In genomic region chr7:31072326-31072725, GRCm38 (mm10) we compare ENCODE assay signal across 23 mouse cellular contexts. TPM values are rescaled to one million over a fixed set of nuclear protein-coding genes. Genes with fewer than 3 reads are reported as not detected.
A peak's percentile ranks its signal among the peaks of the same experiment; 100 is the strongest.
DNase-seq lines count a peak whose midpoint lies in the region; ATAC-seq lines count a peak whose summit lies in the region.
"Had no signal": no experiment of that assay in that cellular context is flagged by ENCODE, and none has a peak within 500 bp of the region (broad histone marks: within the 10 kb centered on the region; RNA-seq: fewer than 3 reads in every experiment).

No protein-coding gene starts in this region.

- peak; percentile 40 to 45 for DNase-seq in cerebellum, adult 18-20 months
- no peak for DNase-seq in cerebellum, postnatal 14 days
- DNase-seq in kidney, postnatal 25 days = no peak
- DNase-seq in embryonic facial prominence, embryonic 10.5 days (ENCODE audit: low spot score) = no peak
- DNase-seq in urinary bladder, postnatal 10 days (ENCODE audit: low spot score) = no peak
- DNase-seq in adrenal gland, postnatal 25 days = no peak
- DNase-seq: adrenal gland, postnatal 10 days; forebrain, postnatal 0 days; gastrocnemius, adult 2 months; kidney, adult 18-20 months; midbrain, embryonic 14.5 days; retina, postnatal 1 day; thymus, postnatal 14 days had no signal

- peak overlapping the region; percentile 30 for H3K27ac ChIP-seq in kidney, embryonic 15.5 days
- peak overlapping the region; percentile 30; the same call in 1 of the 2 replicates for H3K27ac ChIP-seq in embryonic facial prominence, embryonic 10.5 days (replicated peaks)
- H3K27ac ChIP-seq in stomach, embryonic 14.5 days (ENCODE audit: low read length) = peak overlapping the region; percentile 87
- H3K27ac ChIP-seq: embryonic facial prominence, embryonic 12.5 days; gastrocnemius, adult 2 months; heart, embryonic 13.5 days; liver, embryonic 14.5 days had no signal

- H3K9ac ChIP-seq in kidney, embryonic 15.5 days = no peak overlapping the region
- no peak overlapping the region for H3K9ac ChIP-seq in stomach, embryonic 14.5 days (replicated peaks; ENCODE audit: low read depth, low read length)
- H3K9ac ChIP-seq: embryonic facial prominence, embryonic 12.5 days; forebrain, postnatal 0 days; heart, embryonic 13.5 days; liver, embryonic 14.5 days had no signal

- H3K4me1 ChIP-seq in kidney, embryonic 15.5 days = peaks cover 36% of the 10 kb centered on the region
- peaks cover 18% of the 10 kb centered on the region for H3K4me1 ChIP-seq in embryonic facial prominence, embryonic 10.5 days
- H3K4me1 ChIP-seq in stomach, embryonic 14.5 days (ENCODE audit: control insufficient read depth, insufficient read depth, low read length) = peaks cover 28% of the 10 kb centered on the region

- H3K27me3 ChIP-seq in kidney, embryonic 15.5 days = no peaks in the 10 kb centered on the region
- no peaks in the 10 kb centered on the region for H3K27me3 ChIP-seq in embryonic facial prominence, embryonic 10.5 days (replicated peaks; ENCODE audit: low read depth, poor library complexity, severe bottlenecking)
- H3K27me3 ChIP-seq in stomach, embryonic 14.5 days (ENCODE audit: control insufficient read depth, insufficient read depth, low read length) = no peaks in the 10 kb centered on the region
- H3K27me3 ChIP-seq: embryonic facial prominence, embryonic 12.5 days; heart, embryonic 13.5 days had no signal

- H3K4me3 ChIP-seq in kidney, embryonic 15.5 days (replicated peaks) = no peak overlapping the region
- no peak overlapping the region for H3K4me3 ChIP-seq in embryonic facial prominence, embryonic 10.5 days
- H3K4me3 ChIP-seq in stomach, embryonic 14.5 days (ENCODE audit: low read depth, low read length) = 0 out of 2 replicates have a peak overlapping the region, but pooled peaks have one; percentile 6
- H3K4me3 ChIP-seq: embryonic facial prominence, embryonic 12.5 days; gastrocnemius, adult 2 months; heart, embryonic 13.5 days had no signal

- no peaks in the 10 kb centered on the region for H3K9me3 ChIP-seq in kidney, embryonic 15.5 days (replicated peaks)
- no peaks in the 10 kb centered on the region for H3K9me3 ChIP-seq in embryonic facial prominence, embryonic 10.5 days
- no peaks in the 10 kb centered on the region for H3K9me3 ChIP-seq in stomach, embryonic 14.5 days (ENCODE audit: control insufficient read depth, low read depth, low read length)
- H3K9me3 ChIP-seq: embryonic facial prominence, embryonic 12.5 days; heart, embryonic 13.5 days had no signal

- no peaks in the 10 kb centered on the region for H3K36me3 ChIP-seq in kidney, embryonic 15.5 days
- H3K36me3 ChIP-seq in embryonic facial prominence, embryonic 10.5 days (replicated peaks) = no peaks in the 10 kb centered on the region
- H3K36me3 ChIP-seq in stomach, embryonic 14.5 days (ENCODE audit: control insufficient read depth, insufficient read depth, low read length) = peaks cover 3% of the 10 kb centered on the region; the same call in 1 of the 2 replicates
- H3K36me3 ChIP-seq: embryonic facial prominence, embryonic 12.5 days; heart, embryonic 13.5 days had no signal

- ATAC-seq in kidney, embryonic 15.5 days (replicated peaks; ENCODE audit: low FRiP score) = no peak
- no peak for ATAC-seq in stomach, embryonic 14.5 days (ENCODE audit: insufficient number of reproducible peaks, insufficient read depth, low FRiP score, low read depth)
- ATAC-seq: CD4-positive, CD25-positive, alpha-beta regulatory T cell, adult 4 months; forebrain, postnatal 0 days; lung, postnatal 0 days had no signal

- 17% methylated on average over 9 of the region's 9 CpGs for WGBS in kidney, embryonic 15.5 days
- 54% methylated on average over 9 of the region's 9 CpGs for WGBS in embryonic facial prominence, embryonic 10.5 days
- WGBS in stomach, embryonic 14.5 days = 39% methylated on average over 9 of the region's 9 CpGs

- 0 out of 2 replicates have a peak overlapping the region, but pooled peaks have one; percentile 14 for H3K4me2 ChIP-seq in kidney, embryonic 15.5 days
- H3K4me2 ChIP-seq in stomach, embryonic 14.5 days (replicated peaks; ENCODE audit: low read depth, low read length) = peak overlapping the region; percentile 26
- H3K4me2 ChIP-seq: embryonic facial prominence, embryonic 12.5 days; heart, embryonic 13.5 days had no signal

RNA-seq across cellular contexts. Expression of gene Fxyd3, which starts 4.2 kb away (rescaled TPM):
- 14.3 and 14.8 TPM in 2 replicates for polyA plus RNA-seq in kidney, embryonic 15.5 days (2015; fragmentation: Nextera tagmentation; extraction: Ambion mirVana)
- 7.5 and 8.8 TPM in 2 replicates for polyA plus RNA-seq in embryonic facial prominence, embryonic 10.5 days (2016; fragmentation: Nextera tagmentation; extraction: Ambion mirVana)
- polyA plus RNA-seq in stomach, embryonic 14.5 days (2014; fragmentation: Nextera tagmentation; extraction: Ambion mirVana) = 458 and 479 TPM in 2 replicates
- total RNA-seq in adrenal gland, postnatal 25 days (2021) = 0.73 and 1.9 TPM in 2 replicates
- total RNA-seq: forebrain, postnatal 0 days; granulocyte monocyte progenitor cell, adult 5-6 weeks; hematopoietic stem cell, adult 5-6 weeks; megakaryocyte progenitor cell, adult 5-6 weeks had no signal
- polyA plus RNA-seq: forebrain, postnatal 0 days; midbrain, embryonic 14.5 days had no signal

RNA-seq across cellular contexts. Expression of gene Lgi4, which starts 13.2 kb away (rescaled TPM):
- 0.34 and 0.44 TPM in 2 replicates for polyA plus RNA-seq in kidney, embryonic 15.5 days (2015; fragmentation: Nextera tagmentation; extraction: Ambion mirVana)
- 2.5 and 2.8 TPM in 2 replicates for polyA plus RNA-seq in embryonic facial prominence, embryonic 10.5 days (2016; fragmentation: Nextera tagmentation; extraction: Ambion mirVana)
- polyA plus RNA-seq in stomach, embryonic 14.5 days (2014; fragmentation: Nextera tagmentation; extraction: Ambion mirVana) = 0.78 and 1.7 TPM in 2 replicates
- total RNA-seq in adrenal gland, postnatal 25 days (2021) = 3.7 and 3.8 TPM in 2 replicates
- total RNA-seq: granulocyte monocyte progenitor cell, adult 5-6 weeks; hematopoietic stem cell, adult 5-6 weeks had no signal
- polyA plus RNA-seq: CD4-positive, CD25-positive, alpha-beta regulatory T cell, adult 4 months had no signal

RNA-seq across cellular contexts. Expression of gene Fxyd1, which starts 15.3 kb away (rescaled TPM):
- 50.8 and 57.9 TPM in 2 replicates for polyA plus RNA-seq in kidney, embryonic 15.5 days (2015; fragmentation: Nextera tagmentation; extraction: Ambion mirVana)
- 9.8 and 12.2 TPM in 2 replicates for polyA plus RNA-seq in embryonic facial prominence, embryonic 10.5 days (2016; fragmentation: Nextera tagmentation; extraction: Ambion mirVana)
- polyA plus RNA-seq in stomach, embryonic 14.5 days (2014; fragmentation: Nextera tagmentation; extraction: Ambion mirVana) = 86.7 and 99.3 TPM in 2 replicates
- 151 and 212 TPM in 2 replicates for total RNA-seq in adrenal gland, postnatal 25 days (2021)
- total RNA-seq: granulocyte monocyte progenitor cell, adult 5-6 weeks; megakaryocyte progenitor cell, adult 5-6 weeks had no signal
- polyA plus RNA-seq: CD4-positive, CD25-positive, alpha-beta regulatory T cell, adult 4 months had no signal

RNA-seq across cellular contexts. Expression of gene Fxyd7, which starts 21.1 kb away (rescaled TPM):
- 8.2 and 11.2 TPM in 2 replicates for polyA plus RNA-seq in kidney, embryonic 15.5 days (2015; fragmentation: Nextera tagmentation; extraction: Ambion mirVana)
- polyA plus RNA-seq in embryonic facial prominence, embryonic 10.5 days (2016; fragmentation: Nextera tagmentation; extraction: Ambion mirVana) = 0.55 and 3.1 TPM in 2 replicates
- polyA plus RNA-seq in stomach, embryonic 14.5 days (2014; fragmentation: Nextera tagmentation; extraction: Ambion mirVana) = 35.7 and 42.2 TPM in 2 replicates
- total RNA-seq in adrenal gland, postnatal 25 days (2021) = 0.55 TPM in 1 of 2 replicates, not detected in the other
- total RNA-seq: granulocyte monocyte progenitor cell, adult 5-6 weeks; megakaryocyte progenitor cell, adult 5-6 weeks had no signal
- polyA plus RNA-seq: CD4-positive, CD25-positive, alpha-beta regulatory T cell, adult 4 months had no signal

RNA-seq across cellular contexts. Expression of gene Fxyd5, which starts 30.0 kb away (rescaled TPM):
- polyA plus RNA-seq in kidney, embryonic 15.5 days (2015; fragmentation: Nextera tagmentation; extraction: Ambion mirVana) = 30.6 and 35.0 TPM in 2 replicates
- polyA plus RNA-seq in embryonic facial prominence, embryonic 10.5 days (2016; fragmentation: Nextera tagmentation; extraction: Ambion mirVana) = 9.1 and 9.5 TPM in 2 replicates
- polyA plus RNA-seq in stomach, embryonic 14.5 days (2014; fragmentation: Nextera tagmentation; extraction: Ambion mirVana) = 19.9 and 20.2 TPM in 2 replicates
- 35.9 and 36.5 TPM in 2 replicates for total RNA-seq in adrenal gland, postnatal 25 days (2021)

Comparison
In these comparisons a context has a peak if more than half of its experiments do, and no peak if none do; other contexts are left out.
1. DNase-seq: peak in cerebellum, adult 18-20 months (2 of 2); none in cerebellum, postnatal 14 days (0 of 2), kidney, postnatal 25 days (0 of 2), embryonic facial prominence, embryonic 10.5 days (single experiment), urinary bladder, postnatal 10 days (single experiment) and adrenal gland, postnatal 25 days (single experiment).
2. H3K27ac ChIP-seq: peak in every context shown above with its lines; median percentile 87 in stomach, embryonic 14.5 days; 30 in kidney, embryonic 15.5 days; 30 in embryonic facial prominence, embryonic 10.5 days.
3. RNA of gene Fxyd3, which starts 4.2 kb away (polyA plus RNA-seq): 458 to 479 TPM in stomach, embryonic 14.5 days; 14.3 to 14.8 TPM in kidney, embryonic 15.5 days and 7.5 to 8.8 TPM in embryonic facial prominence, embryonic 10.5 days; every median in the first group is over 10 times any median in the second.